Mouse (Mus musculus) myocyte (in vitro differentiated cells): Measurements from ENCODE around the gene Cd276. TPM values are rescaled to one million over a fixed set of nuclear protein-coding genes. Genes with fewer than 3 reads are reported as not detected.

Experiments used
- H3K27me3 ChIP-seq: one replicate; pipeline ENCODE4 v1.6.1; 2011; ENCODE audit not compliant: control insufficient read depth, insufficient read depth, insufficient read length
- H3K36me3 ChIP-seq: one replicate; pipeline ENCODE4 v1.6.1; 2011; ENCODE audit not compliant: control insufficient read depth, insufficient read depth
- H3K4me2 ChIP-seq: one replicate; pipeline ENCODE4 v1.6.1; 2011; ENCODE audit warnings: low read depth, control low read depth
- H3K4me3 ChIP-seq: one replicate; pipeline ENCODE4 v1.5.1; 2011; ENCODE audit warnings: mild to moderate bottlenecking, control low read depth, moderate library complexity
- H3K79me2 ChIP-seq: one replicate; pipeline ENCODE4 v1.6.1; 2011; ENCODE audit not compliant: control insufficient read depth, insufficient read depth
- H3ac ChIP-seq: one replicate; pipeline ENCODE4 v1.6.1; 2011; ENCODE audit not compliant: control insufficient read depth, insufficient read length
- CEBPB ChIP-seq: IDR thresholded peaks from 2 replicates; pipeline ENCODE4 v1.6.1; 2011; ENCODE audit warnings: mild to moderate bottlenecking, moderate library complexity; ENCODE audit not compliant: poor library complexity, insufficient read depth, severe bottlenecking
- E2F4 ChIP-seq: IDR thresholded peaks from one replicate; pipeline ENCODE4 v1.6.1; 2011; ENCODE audit warnings: mild to moderate bottlenecking, control low read depth, moderate library complexity; ENCODE audit not compliant: insufficient read depth
- MAX ChIP-seq: IDR thresholded peaks from one replicate; pipeline ENCODE4 v1.6.1; 2011; ENCODE audit warnings: low read depth, mild to moderate bottlenecking, control low read depth
- MYOD1 ChIP-seq, 3 experiments: IDR thresholded peaks; one replicate each; pipeline ENCODE4 v1.6.1; 2011; ENCODE audit warnings: control low read depth in 2 of 3, low read depth in 2 of 3, mild to moderate bottlenecking in 2 of 3, moderate library complexity in 1 of 3; ENCODE audit not compliant: insufficient read length in 2 of 3, control insufficient read depth in 1 of 3
- MYOG ChIP-seq, 3 experiments: IDR thresholded peaks; one replicate each; pipeline ENCODE4 v1.6.1; 2011; ENCODE audit warnings: control low read depth in 2 of 3, low read depth in 2 of 3, mild to moderate bottlenecking in 2 of 3; ENCODE audit not compliant: insufficient read length in 2 of 3, control insufficient read depth in 1 of 3, insufficient read depth in 1 of 3
- POLR2A ChIP-seq: IDR thresholded peaks from one replicate; pipeline ENCODE4 v1.6.1; 2011; ENCODE audit warnings: low read depth, mild to moderate bottlenecking, control low read depth, moderate library complexity; ENCODE audit not compliant: insufficient read length
- POLR2AphosphoS2 ChIP-seq: IDR thresholded peaks from one replicate; pipeline ENCODE4 v1.6.1; 2011; ENCODE audit warnings: low read depth, control low read depth; ENCODE audit not compliant: insufficient read length
- REST ChIP-seq: IDR thresholded peaks from one replicate; pipeline ENCODE4 v1.6.1; 2011; ENCODE audit warnings: mild to moderate bottlenecking, control low read depth, moderate library complexity; ENCODE audit not compliant: insufficient read depth, insufficient read length
- SRF ChIP-seq: IDR thresholded peaks from one replicate; pipeline ENCODE4 v1.6.1; 2011; ENCODE audit warnings: low read depth; ENCODE audit not compliant: control insufficient read depth, insufficient read length
- TCF12 ChIP-seq: IDR thresholded peaks from one replicate; pipeline ENCODE4 v1.6.1; 2011; ENCODE audit warnings: mild to moderate bottlenecking, control low read depth; ENCODE audit not compliant: poor library complexity, insufficient read depth, severe bottlenecking
- TCF3 ChIP-seq: IDR thresholded peaks from one replicate; pipeline ENCODE4 v1.6.1; 2011; ENCODE audit warnings: low read depth, control low read depth; ENCODE audit not compliant: insufficient read length
- USF1 ChIP-seq: IDR thresholded peaks from one replicate; pipeline ENCODE4 v1.6.1; 2011; ENCODE audit warnings: low read depth, mild to moderate bottlenecking, control low read depth, moderate library complexity
- polyA plus RNA-seq: library from polyadenylated mRNA; unstranded; fragments of >200 nt; fragmentation: generic; extraction: Trizol; gene quantifications from one replicate; pipeline ENCODE4 v1.2.1, GENCODE M21; 2012; ENCODE audit warnings: missing spikeins

The Cd276 gene
- polyA plus RNA-seq, 1 experiment: 49.5 TPM

DNA sequence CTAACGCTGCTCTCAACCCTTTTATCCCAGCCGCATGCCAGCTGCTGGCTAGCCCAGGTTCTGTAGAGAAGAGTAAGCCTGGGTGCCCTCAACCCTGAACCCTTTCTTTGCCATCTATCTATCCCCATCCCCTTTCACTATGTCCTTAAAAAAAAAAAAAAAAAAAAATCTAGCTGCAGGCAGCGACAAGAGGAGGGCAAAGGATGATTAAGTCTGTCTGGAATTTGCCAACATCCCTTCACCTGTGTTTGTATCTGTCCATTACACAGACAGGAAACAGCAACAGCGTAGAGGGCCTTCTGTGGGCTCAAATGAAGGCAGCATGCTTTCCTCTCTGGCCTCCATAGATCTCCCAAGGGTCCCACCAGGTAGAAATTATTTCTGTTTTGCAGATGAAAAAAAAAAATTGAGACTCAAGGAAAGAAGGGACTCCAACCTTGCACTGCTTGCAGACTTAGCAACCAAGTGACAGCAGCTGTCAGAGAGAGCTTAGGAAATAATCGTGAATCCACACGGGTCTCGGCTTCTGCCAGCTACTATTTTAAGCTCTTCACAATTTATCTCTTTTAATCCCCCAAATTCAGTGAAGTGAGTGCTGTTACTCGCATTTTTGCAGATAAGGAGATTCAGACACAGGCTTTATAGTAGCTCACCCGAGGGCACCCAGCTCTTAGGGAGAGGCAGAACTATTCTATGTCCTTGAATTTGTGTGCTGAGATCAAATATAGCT, 613 bp upstream of the Cd276 start:
- Histone ChIP-seq H3K79me2 (peaks cover 37% of the 10 kb centered on the region), H3K27me3 (no peaks in the 10 kb centered on the region), H3K4me3 (peak overlapping the region; percentile 48), H3K36me3 (no peaks in the 10 kb centered on the region), H3ac (no peak overlapping the region), H3K4me2 (peak overlapping the region; percentile 83)
- peak in 1 of 3 experiments; percentile 21 for TF ChIP-seq MYOD1 (IDR thresholded peaks at IDR 0.05; ENCODE audit: control insufficient read depth in 1 of 3, insufficient read length in 2 of 3, low read depth in 2 of 3)
- TF ChIP-seq MYOG (IDR thresholded peaks at IDR 0.05; ENCODE audit: control insufficient read depth in 1 of 3, insufficient read depth in 1 of 3, insufficient read length in 2 of 3, low read depth in 2 of 3): peak in 1 of 3 experiments; percentile 47
- TF ChIP-seq E2F4: no peak

DNA sequence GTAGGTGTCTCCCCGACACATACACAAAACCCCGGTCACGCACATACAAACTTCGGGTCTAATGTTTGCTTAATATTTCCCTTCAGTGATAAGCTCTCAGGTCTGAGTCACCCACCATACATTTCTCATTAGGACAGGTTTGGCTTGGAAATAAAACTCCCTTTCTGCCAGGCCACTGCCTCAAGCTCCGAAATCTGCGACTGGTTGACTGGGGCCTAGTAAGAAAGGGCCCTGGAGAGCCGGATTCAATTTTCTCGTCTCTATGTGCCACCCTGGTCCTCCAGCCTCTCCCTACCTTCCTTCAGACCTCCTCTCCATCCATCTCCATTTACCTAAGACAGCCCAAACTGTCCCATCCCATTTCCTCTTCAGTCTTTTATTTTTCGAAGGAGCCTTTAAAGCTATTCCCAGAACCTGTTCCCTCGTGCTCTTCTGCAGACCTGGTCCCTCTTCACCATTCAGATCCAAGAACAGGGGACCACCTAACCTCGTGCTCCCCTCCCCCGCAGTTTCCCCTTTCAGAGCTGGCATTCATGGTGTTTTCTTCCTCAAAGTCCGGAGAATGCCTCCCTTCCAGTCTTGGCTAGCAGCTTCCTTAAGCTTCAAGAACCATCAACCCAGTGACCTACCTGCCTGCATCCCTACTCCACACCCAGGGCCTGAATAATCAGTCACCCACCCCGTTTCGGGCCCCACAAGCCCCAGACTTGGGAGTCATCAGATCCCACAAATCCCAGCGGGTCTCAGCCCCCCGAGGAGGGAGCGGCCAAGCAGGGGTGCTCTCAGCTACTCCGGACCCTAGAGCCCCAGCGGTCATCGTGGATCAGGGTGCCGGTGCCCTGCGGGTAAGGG, 955 bp downstream of the Cd276 start:
- peaks cover 47% of the 10 kb centered on the region for H3K79me2 ChIP-seq
- peak overlapping the region; percentile 48 for H3K4me3 ChIP-seq
- H3K27me3 ChIP-seq: no peaks in the 10 kb centered on the region
- H3K36me3 ChIP-seq: no peaks in the 10 kb centered on the region
- peak overlapping the region; percentile 68 for H3ac ChIP-seq
- peak overlapping the region; percentile 86 for H3K4me2 ChIP-seq
- TF ChIP-seq MAX: no peak

DNA sequence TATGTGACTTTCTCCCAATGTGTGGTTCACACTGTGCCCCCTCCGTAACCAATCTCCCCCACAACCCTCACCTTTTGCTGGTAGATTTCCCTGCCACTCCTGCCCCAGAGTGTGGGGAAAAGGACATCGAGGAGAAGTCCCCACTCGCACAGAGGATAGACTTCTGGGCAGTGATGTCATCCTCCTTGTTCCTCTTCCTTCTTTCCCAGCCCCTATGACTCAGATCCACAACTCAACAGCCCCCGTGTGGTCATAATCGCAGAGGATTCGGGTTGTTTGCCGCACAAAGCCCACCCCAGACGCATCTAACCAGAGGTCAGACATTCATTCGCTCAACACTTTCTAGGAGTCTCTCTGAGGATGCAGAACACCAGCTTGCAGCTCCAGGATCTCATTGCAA, 3.2 kb downstream of the Cd276 start:
- TF ChIP-seq E2F4 (no peak), POLR2AphosphoS2 (no peak), SRF (no peak), POLR2A (no peak), CEBPB (no peak), MYOG (IDR thresholded peaks at IDR 0.05; ENCODE audit: control insufficient read depth in 1 of 3, insufficient read depth in 1 of 3, insufficient read length in 2 of 3, low read depth in 2 of 3) (no peak), REST (no peak), TCF3 (no peak), TCF12 (no peak), MYOD1 (IDR thresholded peaks at IDR 0.05; ENCODE audit: control insufficient read depth in 1 of 3, insufficient read length in 2 of 3, low read depth in 2 of 3) (no peak), USF1 (no peak), MAX (no peak)
- H3K4me2 ChIP-seq: peak overlapping the region; percentile 86

DNA sequence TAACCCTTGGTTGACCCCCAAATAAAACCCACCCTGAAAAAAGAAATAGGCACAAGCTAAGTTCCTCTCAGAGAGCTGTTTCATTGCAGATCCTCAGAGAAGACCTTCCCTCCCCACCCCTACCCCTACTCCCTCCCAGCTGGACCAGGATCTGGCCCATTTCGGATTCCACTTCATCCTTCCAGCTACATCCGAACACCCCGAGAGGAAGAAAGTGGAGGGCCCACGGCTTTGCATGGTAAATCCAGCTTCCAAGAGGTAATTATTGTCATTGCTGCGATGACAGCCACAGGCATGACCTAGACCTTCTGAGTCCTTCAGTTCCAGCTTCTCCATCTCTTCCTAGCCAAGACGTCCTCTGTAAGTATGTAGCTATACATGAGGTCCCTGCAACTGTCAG, 4.3 kb downstream of the Cd276 start:
- no peaks in the 10 kb centered on the region for H3K27me3 ChIP-seq
- H3K79me2 ChIP-seq: peaks cover 68% of the 10 kb centered on the region
- no peak overlapping the region for H3ac ChIP-seq
- TF ChIP-seq MYOG (IDR thresholded peaks at IDR 0.05; ENCODE audit: control insufficient read depth in 1 of 3, insufficient read depth in 1 of 3, insufficient read length in 2 of 3, low read depth in 2 of 3) (no peak), SRF (no peak), POLR2A (no peak), TCF3 (no peak), POLR2AphosphoS2 (no peak), CEBPB (no peak), E2F4 (no peak), MYOD1 (IDR thresholded peaks at IDR 0.05; ENCODE audit: control insufficient read depth in 1 of 3, insufficient read length in 2 of 3, low read depth in 2 of 3) (no peak), TCF12 (no peak), USF1 (no peak), REST (no peak), MAX (no peak)
- no peaks in the 10 kb centered on the region for H3K36me3 ChIP-seq
- H3K4me2 ChIP-seq: peak overlapping the region; percentile 86
- H3K4me3 ChIP-seq: peak overlapping the region; percentile 48

More for the DNA sequence above, 3.2 kb downstream of the Cd276 start:
- Histone ChIP-seq H3K79me2 (peaks cover 60% of the 10 kb centered on the region), H3K4me3 (peak overlapping the region; percentile 48), H3K27me3 (no peaks in the 10 kb centered on the region), H3K36me3 (no peaks in the 10 kb centered on the region), H3ac (no peak overlapping the region)

DNA sequence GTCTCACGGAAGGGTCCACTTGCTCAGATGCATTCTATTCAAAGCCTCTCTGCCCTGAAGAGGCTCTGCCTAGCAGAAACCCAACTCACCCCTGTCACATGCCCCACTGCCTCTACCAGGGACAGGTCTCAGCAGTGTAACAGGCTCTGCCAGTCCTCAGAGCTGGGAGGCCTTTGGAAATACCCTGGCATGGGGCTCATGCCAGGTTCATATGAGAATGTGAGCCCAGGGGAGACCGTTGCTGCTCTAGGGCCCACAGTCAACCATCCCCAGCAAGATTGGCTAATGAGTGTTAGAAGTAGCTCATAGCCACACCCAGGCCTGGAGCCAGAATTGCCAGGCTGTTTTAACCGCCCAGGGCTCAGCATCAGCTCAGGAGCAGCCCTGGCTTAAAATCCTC, 5.5 kb downstream of the Cd276 start:
- TF ChIP-seq TCF12 (no peak), REST (no peak), E2F4 (no peak), MAX (no peak), MYOG (IDR thresholded peaks at IDR 0.05; ENCODE audit: control insufficient read depth in 1 of 3, insufficient read depth in 1 of 3, insufficient read length in 2 of 3, low read depth in 2 of 3) (no peak), TCF3 (no peak), USF1 (no peak), MYOD1 (IDR thresholded peaks at IDR 0.05; ENCODE audit: control insufficient read depth in 1 of 3, insufficient read length in 2 of 3, low read depth in 2 of 3) (no peak), SRF (no peak), POLR2A (no peak), POLR2AphosphoS2 (no peak), CEBPB (no peak)
- Histone ChIP-seq H3K4me3 (no peak overlapping the region), H3K27me3 (no peaks in the 10 kb centered on the region), H3K36me3 (no peaks in the 10 kb centered on the region), H3K4me2 (peak overlapping the region; percentile 68), H3K79me2 (peaks cover 80% of the 10 kb centered on the region), H3ac (no peak overlapping the region)
